Mouse (Mus musculus) intestine, postnatal 0 days (tissue): Measurements from ENCODE around the gene Chd6. TPM values are rescaled to one million over a fixed set of nuclear protein-coding genes. Genes with fewer than 3 reads are reported as not detected.

Source experiments
- ATAC-seq: fragments of 200-750 bp; cut with Nextera tagmentation; 2 replicates; pipeline ENCODE4 v1.8.0; 2017; ENCODE audit warnings: mild to moderate bottlenecking, moderate TSS enrichment, moderate library complexity
- H3K27ac ChIP-seq: fragments of 300-500 bp; sonication (generic); 2 replicates; pipeline ENCODE4 v1.5.1; 2014; ENCODE audit warnings: mild to moderate bottlenecking, low read depth, low read length, moderate library complexity
- H3K27me3 ChIP-seq: fragments of 300-500 bp; sonication (generic); replicated peaks from 2 replicates; pipeline ENCODE4 v1.6.1; 2014; ENCODE audit warnings: low read length, mixed read lengths; ENCODE audit not compliant: control insufficient read depth, insufficient read depth
- H3K36me3 ChIP-seq: fragments of 300-500 bp; sonication (generic); 2 replicates; pipeline ENCODE4 v1.6.1; 2014; ENCODE audit warnings: mild to moderate bottlenecking, moderate library complexity; ENCODE audit not compliant: control insufficient read depth, insufficient read depth
- H3K4me1 ChIP-seq: fragments of 300-500 bp; sonication (generic); replicated peaks from 2 replicates; pipeline ENCODE4 v1.6.1; 2014; ENCODE audit warnings: antibody characterized with exemption, low read length, mixed read lengths; ENCODE audit not compliant: control insufficient read depth, insufficient read depth
- H3K4me2 ChIP-seq: fragments of 300-500 bp; sonication (generic); replicated peaks from 2 replicates; pipeline ENCODE4 v1.6.1; 2014; ENCODE audit warnings: low read depth, mild to moderate bottlenecking, moderate library complexity
- H3K4me3 ChIP-seq: fragments of 300-500 bp; sonication (generic); 2 replicates; pipeline ENCODE4 v1.5.1; 2014; ENCODE audit warnings: low read depth, low read length
- H3K9ac ChIP-seq: fragments of 300-500 bp; sonication (generic); 2 replicates; pipeline ENCODE4 v1.6.1; 2014; ENCODE audit warnings: mild to moderate bottlenecking, low read depth, low read length
- H3K9me3 ChIP-seq: fragments of 300-500 bp; sonication (generic); 2 replicates; pipeline ENCODE4 v1.6.1; 2016; ENCODE audit warnings: mixed run types; ENCODE audit not compliant: control insufficient read depth
- CTCF ChIP-seq: sonication (generic); IDR thresholded peaks from 2 replicates; pipeline ENCODE4 v1.5.1; 2016; ENCODE audit warnings: low read depth, mild to moderate bottlenecking, control low read depth, antibody characterized with exemption, moderate library complexity
- WGBS: fragments of 180-500 bp; shearing (Covaris S2); extraction: QIAGEN DNeasy Blood & Tissue Kit; methylation state at CpG from one replicate; pipeline ENCODE4 v1.1.7; 2014; 5-methylcytosine and 5-hydroxymethylcytosine counted together
- polyA plus RNA-seq: library from polyadenylated mRNA; unstranded; fragments of >200 nt; fragmentation: Nextera tagmentation; extraction: Ambion mirVana; gene quantifications from 2 replicates; pipeline ENCODE4 v1.2.1, GENCODE M21; 2015

Chd6 gene
- polyA plus RNA-seq, 1 experiment from 2014 or later, result 8.7 TPM

DNA sequence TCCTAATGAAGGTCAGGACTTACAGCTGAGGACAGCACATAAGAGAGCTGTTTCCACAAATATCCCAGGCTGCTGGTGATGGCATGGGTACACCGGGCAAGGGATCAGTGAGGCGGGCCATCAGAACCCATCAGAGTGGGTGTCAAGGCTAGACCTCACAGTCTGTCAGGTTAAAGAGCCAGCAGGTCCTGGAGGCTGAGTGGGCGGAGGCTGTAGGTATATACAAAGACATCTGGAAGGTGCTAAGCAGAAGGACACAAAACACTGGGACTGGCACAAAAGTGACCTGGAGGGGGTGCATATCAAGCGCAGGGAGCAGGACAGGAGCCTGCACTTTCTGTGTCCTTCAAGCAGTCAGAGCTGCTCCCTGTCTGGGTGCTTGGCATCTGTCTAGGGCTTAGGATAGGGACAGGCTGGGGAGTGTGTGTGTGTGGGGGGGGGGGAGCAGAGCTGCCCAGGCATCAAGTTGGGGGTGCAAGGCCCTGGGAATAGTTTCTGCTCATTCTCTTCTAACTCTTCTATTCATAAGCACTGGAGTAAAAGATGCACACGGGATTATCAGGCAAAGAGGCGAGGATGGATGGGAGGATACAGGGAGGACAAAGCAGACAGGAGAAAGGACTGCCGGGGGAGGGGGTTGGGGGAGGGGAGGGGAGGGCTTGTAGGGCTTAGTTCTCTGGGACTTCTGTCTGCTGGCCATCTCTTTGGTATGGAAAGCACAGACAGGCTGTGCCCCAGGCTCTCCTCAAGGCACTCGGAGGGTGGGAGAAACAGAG is 190.5 kb downstream of the Chd6 start:
- H3K36me3 ChIP-seq, result no peaks in the 10 kb centered on the region
- no peak for TF ChIP-seq CTCF
- H3K9me3 ChIP-seq, result no peaks in the 10 kb centered on the region
- H3K27ac ChIP-seq, result no peak overlapping the region
- H3K4me3 ChIP-seq, result no peak overlapping the region
- no peak for ATAC-seq
- no peaks in the 10 kb centered on the region for H3K27me3 ChIP-seq
- no peak overlapping the region for H3K4me2 ChIP-seq
- H3K9ac ChIP-seq, result no peak overlapping the region
- H3K4me1 ChIP-seq, result no peaks in the 10 kb centered on the region
- WGBS, result 65% methylated on average over 8 of the region's 8 CpGs

GRCm38 (mm10) chr2:160917313-160917712 is 191.6 kb downstream of the Chd6 start:
- H3K36me3 ChIP-seq, result no peaks in the 10 kb centered on the region
- H3K4me1 ChIP-seq, result no peaks in the 10 kb centered on the region
- no peaks in the 10 kb centered on the region for H3K9me3 ChIP-seq
- peaks cover 1% of the 10 kb centered on the region for H3K27me3 ChIP-seq
- H3K27ac ChIP-seq, result no peak overlapping the region
- H3K9ac ChIP-seq, result no peak overlapping the region
- ATAC-seq, result no peak
- H3K4me3 ChIP-seq, result no peak overlapping the region
- WGBS, result 94% methylated on average over 3 of the region's 3 CpGs
- no peak for TF ChIP-seq CTCF
- no peak overlapping the region for H3K4me2 ChIP-seq

GRCm38 (mm10) chr2:160916714-160917113 is 192.2 kb downstream of the Chd6 start:
- WGBS, result 85% methylated on average over 8 of the region's 8 CpGs
- H3K27ac ChIP-seq, result no peak overlapping the region

GRCm38 (mm10) chr2:160915821-160916610 is 192.9 kb downstream of the Chd6 start:
- Histone ChIP-seq H3K4me3 (no peak overlapping the region), H3K4me2 (no peak overlapping the region), H3K36me3 (no peaks in the 10 kb centered on the region), H3K9me3 (no peaks in the 10 kb centered on the region), H3K4me1 (no peaks in the 10 kb centered on the region), H3K9ac (no peak overlapping the region), H3K27me3 (peaks cover 14% of the 10 kb centered on the region), H3K27ac (no peak overlapping the region)
- TF ChIP-seq CTCF, result no peak
- no peak for ATAC-seq
- 65% methylated on average over 13 of the region's 13 CpGs for WGBS

More at GRCm38 (mm10) chr2:160916714-160917113, 192.2 kb downstream of the Chd6 start:
- H3K4me1 ChIP-seq, result no peaks in the 10 kb centered on the region
- TF ChIP-seq CTCF, result no peak
- no peaks in the 10 kb centered on the region for H3K36me3 ChIP-seq
- H3K9ac ChIP-seq, result no peak overlapping the region
- no peak overlapping the region for H3K4me3 ChIP-seq
- no peak overlapping the region for H3K4me2 ChIP-seq
- H3K9me3 ChIP-seq, result no peaks in the 10 kb centered on the region
- no peak for ATAC-seq
- H3K27me3 ChIP-seq, result peaks cover 7% of the 10 kb centered on the region

DNA sequence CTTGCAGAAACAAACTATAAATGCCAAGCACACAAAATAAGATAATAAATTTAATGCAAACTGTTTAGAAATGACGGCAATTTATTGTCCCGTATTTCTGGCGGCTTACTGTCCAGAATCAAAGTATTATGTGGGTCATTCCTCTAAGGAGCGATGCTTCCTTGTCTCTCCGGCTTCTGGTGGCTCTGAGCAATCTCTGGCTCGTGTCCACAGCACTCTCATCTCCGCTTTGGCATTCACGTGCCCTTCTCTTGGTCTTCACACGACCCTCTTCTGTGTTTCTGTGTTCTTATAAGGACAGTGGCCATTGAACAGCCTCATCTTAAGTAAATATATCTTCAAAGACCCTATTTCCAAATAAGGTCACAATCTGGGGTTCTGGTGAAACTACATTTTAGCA is 194.2 kb downstream of the Chd6 start:
- H3K9me3 ChIP-seq, result no peaks in the 10 kb centered on the region
- WGBS, result 66% methylated on average over 9 of the region's 9 CpGs
- no peak overlapping the region for H3K4me3 ChIP-seq
- peaks cover 16% of the 10 kb centered on the region for H3K27me3 ChIP-seq
- no peak overlapping the region for H3K4me2 ChIP-seq
- H3K27ac ChIP-seq, result no peak overlapping the region
- TF ChIP-seq CTCF, result no peak
- no peak overlapping the region for H3K9ac ChIP-seq
- no peaks in the 10 kb centered on the region for H3K36me3 ChIP-seq
- no peaks in the 10 kb centered on the region for H3K4me1 ChIP-seq
- ATAC-seq, result no peak

DNA sequence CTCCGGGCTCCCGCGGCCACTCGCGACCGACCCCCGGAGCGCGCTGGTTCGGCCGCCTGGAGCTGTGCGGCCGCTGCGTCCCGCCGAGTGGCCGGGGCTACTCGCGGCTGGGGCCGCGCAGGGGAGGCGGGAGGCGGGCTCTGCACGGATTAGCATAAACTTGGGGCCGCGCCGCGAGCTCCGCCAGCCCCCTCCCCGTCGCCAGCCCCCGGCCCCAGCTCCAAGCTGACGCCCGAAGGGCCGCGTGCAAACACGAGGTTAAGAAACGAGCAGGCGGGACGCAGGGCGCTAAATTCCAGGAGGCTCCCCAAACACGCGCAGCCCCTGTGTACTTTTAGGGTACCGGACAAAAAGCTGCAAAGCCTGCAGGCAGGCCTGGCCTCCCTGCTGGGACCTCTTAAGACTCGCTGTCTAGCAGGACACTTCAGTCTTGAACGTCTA is 196.6 kb downstream of the Chd6 start, which contains the start of gene Emilin3:
Emilin3 (minus strand) TSS at position 98 of the 441 bp plus-strand sequence.
- Histone ChIP-seq H3K4me3 (peak within 1 kb of the TSS; percentile 46), H3K36me3 (no peaks in the 10 kb centered on the region), H3K27me3 (peaks cover 16% of the 10 kb centered on the region), H3K4me1 (no peaks in the 10 kb centered on the region), H3K27ac (peak within 1 kb of the TSS; percentile 41; the same call in 1 of the 2 replicates), H3K9me3 (no peaks in the 10 kb centered on the region), H3K9ac (peak within 1 kb of the TSS; percentile 46; the same call in 1 of the 2 replicates), H3K4me2 (peak within 1 kb of the TSS; percentile 78)
- 1% methylated on average over 37 of the region's 46 CpGs for WGBS
- no peak for TF ChIP-seq CTCF
- no peak for ATAC-seq
